Mouse (Mus musculus): ENCODE measurements around the gene Tob1.
A peak's percentile ranks its signal among the peaks of the same experiment; 100 is the strongest.

Tob1 gene

DNA sequence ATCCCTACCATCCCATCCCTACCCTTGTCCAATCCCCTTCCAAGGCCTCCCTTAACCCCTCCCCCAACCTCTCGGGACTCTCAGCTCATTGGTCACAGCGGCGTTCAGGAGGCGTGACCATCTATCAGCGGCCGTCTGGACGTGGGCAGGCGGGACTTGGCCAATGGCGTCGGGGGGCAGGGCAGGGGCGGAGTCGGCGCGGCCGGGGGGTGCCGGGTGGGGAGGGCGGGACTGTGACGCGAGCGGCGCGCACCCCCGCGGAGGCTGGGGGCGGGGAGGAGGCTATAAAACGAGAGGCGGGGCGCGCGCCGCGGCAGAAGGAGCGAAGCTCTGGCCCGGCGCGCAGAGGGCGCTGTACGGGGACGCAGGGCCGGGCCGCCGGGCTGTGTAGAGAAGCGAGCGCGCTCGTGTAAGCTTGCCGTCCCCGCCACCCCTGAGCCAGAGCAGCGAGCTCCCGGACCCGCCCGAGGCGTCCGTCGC lies at the start of gene Tob1:
Tob1 (plus strand) TSS at position 331 of the 480 bp plus-strand sequence.
- DNase-seq = peak; percentile 100

DNA sequence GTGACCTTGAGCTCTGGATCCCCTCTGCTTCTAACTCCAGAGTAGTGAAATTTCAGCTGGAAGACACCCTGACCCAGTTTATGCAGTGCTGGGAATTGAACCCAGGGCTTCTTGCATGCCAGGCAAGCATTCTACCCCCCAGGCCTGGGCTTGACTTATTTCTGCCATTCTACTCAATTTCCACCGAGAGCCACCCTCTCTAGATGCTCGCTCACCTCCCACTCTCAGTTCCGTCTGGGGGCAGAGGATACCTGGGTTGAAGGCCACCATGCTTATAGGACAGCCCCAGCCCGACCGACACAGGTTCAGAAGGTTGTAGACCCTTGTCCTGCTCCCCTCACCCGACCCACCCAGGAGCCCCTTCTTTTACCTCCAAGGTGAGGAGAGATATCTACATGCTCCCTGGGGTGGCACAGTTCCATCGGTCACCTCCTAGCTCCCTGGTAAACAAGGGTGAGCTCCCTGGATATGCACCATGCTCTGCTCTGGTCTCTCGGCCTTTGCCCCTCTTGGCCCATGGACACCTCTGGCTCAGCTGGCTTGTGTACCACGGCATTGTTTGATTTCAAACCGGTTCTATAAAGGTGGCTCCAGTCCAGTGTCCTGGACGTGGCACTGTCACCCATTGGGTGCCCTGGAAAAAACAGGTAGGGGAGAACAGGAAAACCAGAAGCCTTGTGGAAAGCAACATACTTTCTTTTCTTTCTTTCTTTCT lies 49.2 kb upstream of the Tob1 start:
- DNase-seq = no peak

DNA sequence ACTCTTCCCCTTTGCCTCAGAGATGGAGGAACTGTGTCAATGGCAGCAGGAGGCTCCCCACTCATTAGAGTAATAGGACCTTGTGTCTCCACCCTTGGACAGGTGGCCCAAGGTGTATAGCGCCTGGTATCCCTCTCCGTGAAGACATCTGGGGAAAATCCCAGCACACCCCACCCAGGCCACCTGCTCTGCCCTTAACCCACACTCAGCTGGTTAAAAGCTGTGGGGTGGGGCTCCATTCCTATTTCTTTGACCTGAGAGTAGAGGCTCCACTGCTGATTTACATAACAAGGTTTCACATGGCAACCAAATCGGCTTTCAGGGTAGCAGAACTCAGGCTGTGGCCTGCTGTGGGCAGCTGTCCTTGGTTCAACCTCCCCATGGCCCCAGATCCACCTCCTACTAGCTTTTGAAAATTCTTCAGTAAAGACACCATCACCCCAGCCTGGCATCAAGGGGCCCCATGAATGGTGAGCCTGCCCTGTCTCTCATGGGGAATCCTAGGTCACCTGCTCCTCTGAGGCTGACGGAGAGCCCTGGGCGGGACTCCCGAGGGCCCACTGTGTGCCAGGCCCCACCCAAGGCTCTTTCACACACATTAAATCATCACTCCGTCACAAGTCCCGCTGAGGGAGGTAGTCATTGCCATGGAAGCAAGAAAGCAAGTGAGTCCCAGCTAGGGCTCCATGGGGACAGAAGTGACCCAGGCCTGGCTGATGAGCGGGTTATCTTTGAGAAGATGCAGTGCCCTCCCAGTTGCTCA lies 48.1 kb upstream of the Tob1 start:
- DNase-seq = no peak

DNA sequence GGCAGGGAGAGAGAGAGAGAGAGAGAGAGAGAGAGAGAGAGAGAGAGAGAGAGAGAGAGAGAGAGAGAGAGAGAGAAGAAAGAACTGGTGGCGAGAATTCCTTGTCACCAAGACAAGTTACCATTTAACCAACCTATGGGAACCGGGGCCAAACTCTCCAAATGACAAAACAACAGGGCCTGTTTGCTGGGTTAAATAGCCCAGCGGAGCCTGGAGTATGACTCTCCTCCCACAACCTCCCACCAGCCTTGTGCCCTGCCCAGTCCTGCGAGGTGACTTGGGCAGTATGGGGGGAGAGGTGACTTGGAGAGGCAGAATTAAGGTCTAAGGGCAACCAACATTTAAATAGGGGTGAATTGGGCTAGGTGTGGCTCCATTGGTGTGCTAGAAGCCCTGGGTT lies 45.5 kb upstream of the Tob1 start:
- DNase-seq = no peak

DNA sequence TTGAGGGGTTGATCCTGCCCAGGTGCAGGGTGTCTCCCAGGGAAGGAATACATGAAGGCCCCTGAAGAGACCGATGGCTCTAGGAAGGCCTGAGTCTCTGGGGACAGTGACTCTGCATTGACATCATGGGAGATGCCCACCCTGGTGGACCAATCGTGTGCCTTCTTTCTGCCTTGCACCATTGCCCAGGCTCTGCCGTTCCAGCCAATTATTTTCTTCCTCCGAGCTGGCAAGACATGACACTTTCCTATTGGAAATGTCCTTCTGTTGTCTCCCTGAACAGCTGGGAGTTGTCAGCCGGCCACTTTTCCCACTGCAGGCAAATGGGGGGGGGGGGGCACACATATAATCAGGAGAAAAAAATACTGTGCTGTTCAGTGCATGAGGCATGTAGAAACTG lies 43.0 kb upstream of the Tob1 start:
- no peak for DNase-seq

DNA sequence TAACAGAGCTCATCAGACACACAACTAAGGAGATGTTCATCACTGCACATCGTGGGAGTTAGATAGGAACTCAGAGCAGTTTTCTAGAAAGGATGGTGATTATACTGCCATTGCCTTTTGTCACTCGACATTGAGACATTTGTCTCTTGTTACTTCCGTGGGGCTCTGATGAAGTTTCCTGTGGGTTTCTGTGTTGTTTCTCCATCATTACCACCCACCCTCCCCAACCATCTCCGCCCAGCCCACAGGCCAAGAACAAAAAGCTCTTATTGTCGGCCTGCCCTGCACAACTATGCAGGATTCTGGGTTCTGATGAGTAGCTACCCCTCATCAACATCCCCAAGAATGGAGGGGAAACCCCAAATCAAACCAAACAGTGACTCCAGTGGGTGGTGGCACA lies 41.7 kb upstream of the Tob1 start:
- no peak for DNase-seq

DNA sequence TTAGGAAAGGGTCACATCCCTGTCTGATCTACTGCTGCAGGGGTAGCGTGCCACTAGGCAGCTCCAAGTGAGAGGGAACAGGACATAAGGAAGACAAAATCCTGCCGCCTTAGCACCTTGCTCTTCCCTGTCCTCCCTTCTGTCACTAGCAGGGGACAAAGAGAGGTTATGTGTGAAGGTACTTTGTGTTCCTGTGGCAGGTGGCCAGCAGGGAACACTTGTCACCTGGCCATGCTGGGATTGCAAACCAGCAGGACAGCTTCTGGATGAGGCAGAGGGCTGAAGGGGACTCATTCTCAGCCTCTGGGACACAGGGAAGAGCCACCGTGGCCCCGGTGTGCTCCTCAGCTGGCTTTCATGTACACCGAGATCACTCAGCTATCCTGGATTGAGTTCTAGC lies 39.6 kb upstream of the Tob1 start:
- DNase-seq = no peak

DNA sequence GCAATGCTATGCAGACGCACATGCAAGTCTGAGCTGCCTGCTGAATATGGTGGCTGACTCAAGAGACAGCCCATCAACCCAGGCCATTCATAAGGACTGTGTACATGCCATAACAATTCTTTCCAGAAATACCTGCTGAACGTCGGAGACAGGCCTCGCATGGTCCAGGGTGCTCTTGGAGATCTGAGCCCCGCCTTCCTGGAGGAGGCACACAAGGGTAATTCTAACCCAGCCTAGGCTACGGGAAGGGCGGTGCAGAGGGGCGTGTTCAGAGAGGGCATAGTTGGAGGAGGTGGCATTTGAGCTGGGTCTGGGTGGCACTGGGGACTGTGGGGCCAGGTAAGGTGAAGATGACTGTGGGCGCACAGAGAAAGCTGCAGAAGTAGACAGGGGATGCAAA lies 39.1 kb upstream of the Tob1 start:
- DNase-seq = no peak

DNA sequence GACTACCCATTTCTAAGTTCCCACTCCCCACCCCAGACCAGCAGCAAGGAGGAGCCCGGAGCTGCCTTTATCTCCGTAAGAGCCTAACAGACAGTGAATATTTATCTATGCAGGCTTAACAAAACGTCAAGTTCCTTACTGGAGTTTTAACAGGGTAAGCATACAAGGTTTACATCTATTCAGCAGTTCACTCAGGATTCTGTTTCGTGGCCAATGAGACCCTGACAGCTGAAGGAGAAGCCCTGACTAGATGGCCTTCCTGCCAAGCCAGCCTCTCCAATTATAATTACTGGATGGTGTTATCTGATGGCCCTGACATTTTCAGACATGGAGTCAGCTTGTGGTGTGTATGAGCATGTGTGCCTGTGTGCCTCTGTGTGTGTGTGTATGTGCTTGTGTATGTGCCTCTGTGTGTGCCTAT lies 37.5 kb upstream of the Tob1 start:
- DNase-seq = no peak

DNA sequence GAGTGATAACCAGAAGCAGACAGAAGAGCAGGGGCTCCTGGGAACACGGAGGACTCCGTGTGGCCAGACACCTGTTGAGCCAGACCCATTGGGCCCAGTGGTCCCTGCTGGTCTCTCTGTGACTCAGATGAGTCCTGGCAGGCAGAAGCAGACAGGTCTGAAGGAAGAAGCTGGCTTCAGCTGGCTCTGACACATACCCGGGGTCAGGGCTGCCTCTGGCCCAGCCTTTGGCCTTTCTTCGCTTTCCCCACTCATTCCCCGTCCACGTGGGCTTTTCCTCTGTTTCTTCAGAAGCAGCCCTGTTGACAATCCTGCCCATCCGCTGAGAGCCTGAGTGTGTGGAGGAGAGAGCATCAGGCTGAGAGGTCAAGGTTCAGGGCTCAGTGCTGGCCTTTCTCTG lies 36.0 kb upstream of the Tob1 start:
- DNase-seq = no peak

DNA sequence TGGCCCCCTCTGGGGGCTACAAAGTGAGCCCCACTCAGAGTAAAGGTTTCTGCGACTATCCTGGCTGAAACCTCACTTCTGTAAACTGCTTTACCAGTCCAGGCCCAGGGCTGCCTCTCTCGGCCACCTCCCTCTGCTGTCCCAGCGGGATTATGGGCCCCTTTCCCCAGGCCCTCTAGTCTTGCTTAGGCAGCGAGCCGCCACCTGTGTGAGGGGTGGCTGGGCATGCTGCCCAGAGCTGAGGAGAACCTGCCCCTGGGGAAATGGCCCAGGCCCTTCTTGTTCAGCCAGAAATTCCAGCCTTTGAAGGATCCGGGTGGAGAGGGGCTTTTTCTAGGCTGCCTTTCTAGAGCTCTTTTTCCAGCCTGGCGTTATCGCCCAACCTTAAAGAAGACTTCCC lies 35.6 kb upstream of the Tob1 start:
- DNase-seq = no peak

DNA sequence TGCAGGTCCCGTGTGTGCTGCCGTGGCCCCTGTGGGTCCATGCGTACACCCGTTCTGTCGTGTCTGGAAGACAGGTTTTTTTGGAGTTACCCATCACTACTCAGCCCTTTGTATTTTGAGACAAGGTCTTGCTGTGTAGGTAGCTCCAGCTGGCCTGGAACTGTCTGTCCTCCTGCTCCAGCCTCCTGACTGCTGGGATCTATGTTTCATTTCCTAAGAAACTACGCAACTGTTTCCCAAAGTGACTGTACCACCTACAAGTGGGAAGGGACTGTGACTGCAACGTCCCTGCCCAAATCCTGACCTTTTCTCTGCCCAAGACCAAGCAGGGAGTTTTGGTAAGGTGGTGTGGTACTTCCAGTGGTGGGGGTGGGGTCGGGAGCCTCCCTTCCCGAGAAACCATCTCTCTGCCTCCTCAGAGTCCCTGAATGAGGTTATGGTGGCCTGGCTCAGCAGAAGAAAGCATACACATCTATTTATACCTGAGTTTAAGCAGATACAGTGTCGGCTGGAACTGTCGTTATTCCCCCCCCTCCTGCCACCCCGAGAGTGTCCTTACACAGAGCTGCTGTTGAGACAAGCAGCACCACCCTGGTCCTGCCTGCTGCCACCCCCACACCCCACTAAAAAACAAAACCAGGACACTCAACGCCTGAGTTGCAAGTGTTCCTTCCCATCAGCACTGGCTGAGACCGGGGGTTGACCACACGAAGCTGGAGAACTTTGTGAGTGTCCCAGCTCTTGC lies 33.2 kb upstream of the Tob1 start:
- DNase-seq = no peak

DNA sequence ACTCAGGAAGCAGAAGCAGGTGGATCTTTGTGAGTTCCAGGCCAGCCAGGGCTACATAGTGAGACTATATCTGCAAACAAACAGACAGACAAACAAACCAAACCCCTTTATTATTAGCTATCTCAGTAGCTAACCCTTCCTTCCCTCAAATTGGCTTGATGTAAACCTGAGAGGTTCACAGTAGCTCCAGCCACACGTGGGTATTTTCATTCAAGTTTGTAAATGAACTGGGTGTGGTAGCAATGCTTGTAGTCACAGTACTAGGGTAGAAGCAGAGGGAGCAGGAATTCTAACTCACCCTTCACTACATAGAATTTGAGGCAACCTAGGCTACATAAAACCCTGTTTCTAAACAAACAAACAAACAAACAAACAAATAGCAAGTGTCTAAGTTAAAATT lies 31.5 kb upstream of the Tob1 start:
- no peak for DNase-seq

DNA sequence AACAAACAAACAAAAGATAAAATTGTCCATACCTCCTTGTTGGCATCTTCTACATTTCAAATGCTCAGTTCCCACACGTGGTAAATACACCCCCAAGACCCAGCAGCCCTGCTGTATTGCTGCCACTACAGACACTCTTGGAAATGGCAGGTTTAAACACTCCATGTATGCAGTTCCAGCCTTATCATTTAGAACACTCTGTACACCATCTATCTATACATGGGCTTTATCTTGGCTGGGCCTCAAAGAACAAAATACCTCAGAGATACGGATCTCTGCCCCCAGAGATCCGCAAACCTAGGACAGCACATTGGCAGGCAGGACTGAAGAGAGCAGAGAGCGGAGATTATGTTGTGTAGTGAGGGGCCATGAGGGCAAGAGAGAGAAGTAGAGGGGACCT lies 31.1 kb upstream of the Tob1 start:
- no peak for DNase-seq

DNA sequence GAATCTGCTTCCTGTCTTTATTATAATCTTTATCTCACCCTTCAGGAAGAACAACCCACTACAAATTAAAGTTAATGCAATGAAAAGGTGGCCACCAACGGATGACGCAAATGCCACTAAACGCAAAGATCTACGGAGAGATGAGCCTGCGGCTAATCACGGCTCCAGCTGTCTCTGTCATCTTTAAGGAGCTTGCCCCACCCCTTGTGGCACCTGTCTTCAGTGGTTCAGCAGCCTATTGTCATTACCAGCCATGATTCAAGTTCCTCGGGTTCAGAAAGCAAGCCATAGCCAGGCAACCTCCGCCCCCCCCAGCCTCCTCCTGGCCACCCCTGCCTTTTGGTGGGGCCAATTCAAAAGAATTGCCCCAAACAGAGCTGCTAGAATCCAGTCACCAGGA lies 29.6 kb upstream of the Tob1 start:
- no peak for DNase-seq

DNA sequence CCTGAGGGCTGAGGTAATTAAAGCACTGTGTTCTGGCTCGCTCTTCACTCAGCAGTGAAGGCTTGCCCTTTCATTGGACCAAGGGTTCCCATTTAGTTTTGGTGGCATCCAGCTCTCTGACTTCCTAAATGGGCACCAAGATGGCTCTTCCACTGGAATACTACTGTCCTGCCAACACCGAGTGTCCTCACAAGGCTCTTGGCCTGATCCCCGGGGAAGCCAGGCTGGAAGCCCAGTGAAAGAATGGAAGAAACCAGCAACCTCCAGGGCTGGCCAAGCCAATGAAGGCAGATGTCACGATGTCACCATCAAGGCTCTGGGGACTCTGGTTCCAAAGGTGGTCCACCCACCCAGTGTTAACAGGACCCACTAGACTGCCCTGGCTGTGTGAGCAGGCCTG lies 28.5 kb upstream of the Tob1 start:
- no peak for DNase-seq

DNA sequence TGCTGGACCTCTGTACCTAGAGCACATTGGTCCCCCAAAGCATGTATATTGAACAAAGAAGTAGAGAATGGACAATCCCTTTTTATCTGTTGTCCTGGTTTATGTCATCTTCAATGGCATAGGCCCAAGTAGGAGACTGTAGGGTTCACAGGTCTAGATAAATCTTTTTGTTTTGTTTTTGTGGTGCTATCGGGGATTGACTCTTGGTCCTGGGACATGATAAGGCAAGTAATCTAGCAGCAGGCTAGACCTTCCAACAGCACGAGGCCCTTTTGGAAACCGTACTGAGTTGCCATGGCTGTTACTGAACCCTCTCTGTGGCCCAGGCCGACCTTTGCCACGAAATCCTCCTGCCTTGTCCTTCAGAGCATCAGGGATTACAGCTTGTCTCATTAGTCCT lies 28.1 kb upstream of the Tob1 start:
- DNase-seq = no peak

DNA sequence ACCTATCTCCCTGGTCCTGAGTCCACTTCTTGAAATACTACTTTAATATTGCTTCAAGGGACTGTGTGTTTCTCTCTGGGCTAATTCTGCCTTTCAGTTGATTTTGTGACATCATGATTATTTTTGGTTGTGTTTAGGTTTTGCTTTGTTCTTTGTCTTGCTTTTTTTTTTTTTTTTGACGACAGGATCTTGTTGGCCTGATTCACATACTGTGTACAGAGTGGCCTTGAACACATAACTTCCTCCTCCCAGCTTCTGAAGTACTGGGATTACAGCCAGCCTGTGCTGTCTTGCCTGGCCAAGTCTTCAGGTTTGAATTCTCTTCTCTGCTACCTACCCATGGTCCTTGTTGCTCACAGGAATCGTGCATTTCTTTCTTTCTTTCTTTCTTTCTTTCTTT lies 27.6 kb upstream of the Tob1 start:
- DNase-seq = no peak

DNA sequence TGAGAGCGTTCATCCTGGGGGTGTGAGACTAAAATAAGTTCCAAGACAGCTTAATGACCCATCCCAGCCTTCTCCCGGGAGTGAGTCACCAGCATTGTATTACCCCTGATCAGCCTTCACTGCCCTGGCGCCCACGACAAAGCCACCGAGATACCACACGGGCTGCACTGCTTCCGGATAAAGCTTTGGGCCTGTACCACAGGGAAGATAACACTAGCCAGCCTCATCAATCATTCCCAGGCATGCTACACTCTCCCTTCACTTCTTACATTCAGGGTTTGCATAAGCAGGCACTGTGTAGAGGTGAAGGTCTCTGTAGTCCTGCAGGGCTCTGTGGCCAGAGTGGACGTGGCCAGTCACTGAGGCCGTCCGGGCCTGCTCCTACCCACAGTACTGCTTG lies 21.7 kb upstream of the Tob1 start:
- DNase-seq = no peak

DNA sequence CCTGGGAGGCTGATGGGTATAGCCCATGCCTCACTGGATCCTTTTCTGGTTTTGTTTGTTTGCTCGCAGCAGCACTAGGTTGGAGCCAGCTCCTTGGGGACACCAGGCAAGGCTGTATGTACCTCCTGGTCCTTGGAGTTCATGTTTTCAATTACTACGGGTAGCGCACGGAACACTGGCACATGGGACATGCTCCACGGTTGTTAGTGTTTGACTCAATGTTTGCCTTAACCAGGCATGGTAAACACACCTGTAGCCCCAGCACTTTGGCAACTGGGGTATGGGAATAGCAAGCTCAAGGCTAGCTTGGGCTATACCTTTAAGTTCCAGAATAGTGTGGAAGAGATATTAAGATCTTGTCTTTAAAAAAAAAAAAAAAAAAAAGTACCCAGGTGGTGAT lies 20.6 kb upstream of the Tob1 start:
- no peak for DNase-seq

DNA sequence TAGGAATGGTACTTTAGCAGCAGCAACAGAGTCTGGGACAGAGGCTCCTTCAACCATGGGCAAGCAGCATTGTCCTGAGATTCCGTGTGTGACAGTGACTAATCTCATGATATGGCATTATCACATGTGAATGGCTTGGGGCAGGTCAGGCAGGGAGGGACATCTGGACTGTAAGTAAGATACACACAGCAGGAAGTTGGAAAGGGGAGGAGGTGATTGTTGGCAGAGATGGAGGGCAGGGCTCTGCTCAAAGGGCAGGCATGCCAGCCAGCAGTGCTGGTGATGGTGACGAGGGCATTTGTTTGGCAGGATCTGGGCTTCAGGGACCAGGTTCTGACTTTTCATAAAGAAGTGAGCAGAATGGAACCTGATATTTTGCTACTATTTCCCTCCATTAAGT lies 18.1 kb upstream of the Tob1 start:
- DNase-seq = no peak

DNA sequence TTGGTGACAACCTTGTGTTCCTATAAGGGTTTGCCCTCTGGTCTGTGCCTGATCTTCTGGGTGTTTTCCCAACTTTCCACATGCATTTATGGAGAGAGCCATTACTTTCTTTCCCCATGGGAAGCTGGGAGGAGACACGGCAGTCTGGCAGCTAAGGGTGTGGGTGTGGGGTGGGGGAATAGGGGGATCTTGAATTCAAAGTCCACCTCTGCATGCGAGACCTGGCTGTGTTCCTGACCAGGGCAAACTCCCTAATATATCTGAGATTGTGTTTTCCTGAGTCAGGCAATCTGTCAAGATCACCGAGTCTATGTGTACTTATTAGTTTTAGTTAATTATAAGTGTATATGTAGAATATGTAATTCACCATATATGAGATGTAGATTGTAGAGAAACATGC lies 14.9 kb upstream of the Tob1 start:
- no peak for DNase-seq

DNA sequence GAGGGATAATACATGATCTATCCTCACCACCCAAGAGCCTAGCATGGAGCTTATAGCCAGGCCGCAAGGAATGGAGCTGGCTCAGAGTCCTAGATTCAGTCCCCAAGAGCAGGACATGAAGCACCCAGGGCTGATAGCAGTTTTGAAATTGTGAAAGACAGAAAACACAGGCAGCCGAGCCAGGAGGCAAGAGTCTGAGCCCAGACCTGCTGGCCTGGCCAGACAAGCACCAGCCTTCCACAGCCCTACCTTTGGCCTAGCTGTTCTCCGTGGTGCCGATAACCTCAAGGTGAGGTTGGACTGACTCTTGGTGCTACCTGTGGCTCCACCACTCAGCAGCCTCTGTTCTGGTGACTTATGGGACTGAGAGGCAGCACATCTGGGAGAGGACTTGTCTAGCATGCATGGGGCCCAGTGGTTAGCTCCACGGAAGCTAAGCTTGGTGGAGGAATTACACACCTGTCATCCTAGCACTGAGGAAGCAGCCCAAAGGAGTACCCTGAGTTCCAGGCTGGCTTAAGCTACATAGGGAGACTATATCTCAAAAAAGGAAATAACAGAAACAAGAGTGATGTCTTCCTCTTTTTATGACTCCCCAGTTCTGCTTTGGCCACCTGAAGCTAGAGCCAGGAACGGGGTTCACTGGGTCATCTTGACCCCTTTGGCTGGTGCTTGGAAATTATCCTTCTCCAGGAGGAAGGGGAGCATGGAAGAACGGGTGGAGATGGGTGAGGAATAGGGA lies 12.7 kb upstream of the Tob1 start:
- DNase-seq = no peak
